Mouse (Mus musculus) ES-E14 (cell line): ENCODE data around the gene Alk. TPM values are rescaled to one million over a fixed set of nuclear protein-coding genes. Genes with fewer than 3 reads are reported as not detected.

Experiments
- DNase-seq: peaks from one replicate; pipeline ENCODE4 v3.0.0-alpha.2; 2013; ENCODE audit warnings: low read depth, low spot score
- H3K27ac ChIP-seq: 2 replicates; pipeline ENCODE4 v1.5.1; 2012; ENCODE audit warnings: low read depth, mild to moderate bottlenecking, low read length, moderate library complexity, mixed read lengths; ENCODE audit not compliant: poor library complexity, insufficient read depth, severe bottlenecking
- H3K36me3 ChIP-seq: 2 replicates; pipeline ENCODE4 v1.6.1; 2012; ENCODE audit warnings: mild to moderate bottlenecking, low read length, moderate library complexity, mixed read lengths; ENCODE audit not compliant: control insufficient read depth, poor library complexity, insufficient read depth, severe bottlenecking
- H3K4me1 ChIP-seq, 2 experiments: fragments of 150-350 bp in 1 of 2; sonication (generic) in 1 of 2; 2 replicates each; pipeline ENCODE4 v1.6.1; 2012; ENCODE audit warnings: low read length in 2 of 2, mild to moderate bottlenecking in 1 of 2, mixed read lengths in 1 of 2; ENCODE audit not compliant: control insufficient read depth in 2 of 2, insufficient read depth in 2 of 2, poor library complexity in 1 of 2
- H3K4me3 ChIP-seq, 2 experiments: fragments of 150-350 bp in 1 of 2; sonication (generic) in 1 of 2; 2 replicates each; pipeline ENCODE4 v1.5.1; 2012; ENCODE audit warnings: low read length in 2 of 2, low read depth in 1 of 2, mild to moderate bottlenecking in 1 of 2, mixed read lengths in 1 of 2; ENCODE audit not compliant: insufficient read depth in 1 of 2, poor library complexity in 1 of 2, severe bottlenecking in 1 of 2
- H3K9ac ChIP-seq: 2 replicates; pipeline ENCODE4 v1.6.1; 2012; ENCODE audit warnings: low read depth, mild to moderate bottlenecking, low read length, mixed read lengths; ENCODE audit not compliant: poor library complexity, insufficient read depth, severe bottlenecking
- H3K9me3 ChIP-seq: fragments of 150-350 bp; sonication (generic); 2 replicates; pipeline ENCODE4 v1.6.1; 2012; ENCODE audit warnings: low read depth, mild to moderate bottlenecking, low read length; ENCODE audit not compliant: control insufficient read depth, insufficient read depth
- CHD2 ChIP-seq: IDR thresholded peaks from 2 replicates; pipeline ENCODE4 v1.6.1; 2014; ENCODE audit warnings: mild to moderate bottlenecking, low read depth, low read length, inconsistent platforms
- HCFC1 ChIP-seq: IDR thresholded peaks from 2 replicates; pipeline ENCODE4 v1.6.1; 2012; ENCODE audit warnings: low read length, inconsistent platforms, borderline replicate concordance; ENCODE audit not compliant: insufficient read depth
- MAFK ChIP-seq: IDR thresholded peaks from 2 replicates; pipeline ENCODE4 v1.6.1; 2014; ENCODE audit warnings: mild to moderate bottlenecking, low read depth, low read length, inconsistent platforms; ENCODE audit not compliant: insufficient read depth
- ZC3H11A ChIP-seq: IDR thresholded peaks from 2 replicates; pipeline ENCODE4 v1.6.1; 2012; ENCODE audit warnings: low read depth, mild to moderate bottlenecking, inconsistent platforms, low read length, borderline replicate concordance
- ZNF384 ChIP-seq: IDR thresholded peaks from 2 replicates; pipeline ENCODE4 v1.6.1; 2012; ENCODE audit warnings: low read depth, low read length, inconsistent platforms
- in situ Hi-C, 2 experiments: fragments of 600-800 bp; cut with MboI; formaldehyde crosslinking; loops; one replicate each; pipeline ENCODE4 v1.15.1; 2025; ENCODE audit warnings: low sequenced_read_pairs in 2 of 2, inconsistent platforms in 1 of 2; ENCODE audit not compliant: unreplicated experiment in 2 of 2
- total RNA-seq: library from RNA; depleted of rRNA; stranded (reverse); fragments of 300-350 nt; gene quantifications from 2 replicates; pipeline ENCODE4 v1.2.3, GENCODE M21; 2012

Gene Alk
- total RNA-seq, 1 experiment = 0.58 TPM

DNA sequence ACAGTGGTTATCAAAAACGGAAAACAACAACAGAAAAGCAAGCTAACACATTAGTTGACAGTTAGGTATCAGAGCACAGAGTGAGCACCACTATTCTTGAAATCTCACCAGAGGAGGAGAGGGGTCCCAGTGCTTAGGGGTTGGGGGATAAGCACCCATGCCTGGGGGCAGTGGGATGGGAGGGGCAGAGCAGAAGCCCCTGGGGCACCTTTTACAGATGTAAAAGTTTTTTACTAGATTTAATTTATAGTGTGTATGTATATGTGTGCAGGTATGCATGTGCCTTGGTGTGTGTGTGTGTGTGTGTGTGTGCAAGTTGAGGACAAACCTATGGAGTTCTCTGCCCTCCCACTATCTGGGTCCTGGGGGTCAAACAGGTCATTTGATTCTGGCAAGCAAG, 733.8 kb downstream of the Alk start:
- H3K36me3 ChIP-seq = no peaks in the 10 kb centered on the region
- H3K9ac ChIP-seq = no peak overlapping the region
- peaks cover 0 to 2% of the 10 kb centered on the region in 2 experiments; a peak in 1 of 4 replicates for H3K4me1 ChIP-seq
- TF ChIP-seq CHD2 (no peak), HCFC1 (no peak), ZNF384 (no peak), ZC3H11A (no peak), MAFK (no peak)
- no peak overlapping the region for H3K27ac ChIP-seq
- in situ Hi-C loops = loop anchor here (5.0 to 25.0 kb wide), 3 partner anchors 178 to 308 kb away; partner anchors contain the start of gene Spdya (in 1 of the 2)
- H3K4me3 ChIP-seq = no peak overlapping the region
- DNase-seq = no peak
- H3K9me3 ChIP-seq = no peaks in the 10 kb centered on the region

DNA sequence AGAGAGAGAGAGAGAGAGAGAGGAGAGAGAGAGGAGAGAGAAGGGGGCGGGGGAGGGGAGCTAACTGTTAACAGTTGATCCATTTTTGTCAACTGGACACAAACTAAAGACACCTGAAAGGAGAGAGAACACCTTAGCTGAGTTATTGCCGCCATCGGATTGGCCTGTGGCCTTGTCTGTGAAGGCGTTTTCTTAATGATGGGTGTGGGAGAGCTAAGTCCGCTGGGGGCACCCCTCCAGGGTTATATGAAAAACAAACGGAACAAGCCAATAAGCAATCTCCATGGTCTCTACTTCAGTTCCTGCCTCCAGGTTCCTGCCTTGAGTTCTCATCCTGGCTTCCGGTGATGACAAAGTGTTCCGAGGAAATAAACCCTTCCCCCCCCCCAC, 734.2 kb downstream of the Alk start:
- no peak for TF ChIP-seq ZC3H11A
- no peak for TF ChIP-seq HCFC1
- TF ChIP-seq MAFK = no peak
- TF ChIP-seq CHD2 = no peak
- no peak for TF ChIP-seq ZNF384
- H3K4me3 ChIP-seq = peak overlapping the region in 1 of 2 experiments; percentile 69; a peak in 1 of 4 replicates
- no peak overlapping the region for H3K9ac ChIP-seq
- no peak for DNase-seq
- peaks cover 0 to 2% of the 10 kb centered on the region in 2 experiments; a peak in 1 of 4 replicates for H3K4me1 ChIP-seq
- H3K36me3 ChIP-seq = no peaks in the 10 kb centered on the region
- in situ Hi-C loops = loop anchor here (5.0 to 25.0 kb wide), 3 partner anchors 178 to 308 kb away; partner anchors contain the start of gene Spdya (in 1 of the 2)
- H3K9me3 ChIP-seq = no peaks in the 10 kb centered on the region
- H3K27ac ChIP-seq = no peak overlapping the region

DNA sequence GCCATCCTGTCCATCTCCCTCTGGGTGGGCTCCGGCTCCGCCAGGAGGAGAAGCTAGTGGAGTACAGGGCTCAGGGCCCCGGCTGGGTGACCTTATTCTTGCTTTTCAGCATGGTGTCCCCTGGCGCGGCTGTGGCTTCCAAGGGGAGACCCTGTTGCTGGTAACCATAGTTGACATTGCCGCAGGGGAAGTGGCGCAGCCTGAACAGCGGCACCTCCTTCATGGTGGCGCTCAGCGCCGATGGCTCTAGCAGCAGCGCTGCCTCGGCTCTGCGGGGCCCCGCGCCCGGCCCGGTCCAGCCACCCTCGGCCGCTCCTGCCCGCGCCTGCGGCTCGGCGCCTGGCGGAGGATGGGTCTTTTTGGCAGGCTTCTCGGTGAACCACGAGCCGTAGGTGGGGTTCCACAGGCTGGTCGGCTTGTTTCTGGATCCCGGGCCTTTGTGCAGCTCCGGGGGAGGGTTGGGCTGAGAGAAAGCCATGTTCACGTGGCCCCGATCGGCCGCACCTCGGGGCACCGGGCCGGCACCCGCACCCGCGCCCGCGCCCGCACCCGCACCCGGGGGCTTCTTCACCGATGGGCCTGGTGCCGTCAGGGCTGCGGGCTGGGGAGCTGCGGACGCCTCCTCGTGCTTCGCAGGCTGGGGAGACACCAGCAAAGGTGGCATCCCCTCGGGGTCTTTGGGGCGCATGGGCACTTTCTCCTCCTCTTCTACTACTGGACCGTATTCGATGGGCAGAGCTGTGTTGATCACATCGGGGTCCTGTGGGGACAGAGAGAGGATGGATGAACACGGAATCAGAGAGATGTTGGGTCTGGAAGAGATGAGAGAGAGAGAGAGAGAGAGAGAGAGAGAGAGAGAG, 734.8 kb downstream of the Alk start:
- H3K9ac ChIP-seq = peak overlapping the region; percentile 36
- H3K4me1 ChIP-seq = peaks cover 0 to 2% of the 10 kb centered on the region in 2 experiments; a peak in 1 of 4 replicates
- no peak for DNase-seq
- H3K36me3 ChIP-seq = no peaks in the 10 kb centered on the region
- no peaks in the 10 kb centered on the region for H3K9me3 ChIP-seq
- TF ChIP-seq ZNF384 = no peak
- no peak for TF ChIP-seq CHD2
- TF ChIP-seq MAFK = no peak
- no peak for TF ChIP-seq ZC3H11A
- no peak for TF ChIP-seq HCFC1
- peak overlapping the region; percentile 49 to 69 for H3K4me3 ChIP-seq
- in situ Hi-C loops = loop anchor here (5.0 to 25.0 kb wide), 3 partner anchors 177 to 307 kb away; partner anchors contain the start of gene Spdya (in 1 of the 2)
- no peak overlapping the region for H3K27ac ChIP-seq

DNA sequence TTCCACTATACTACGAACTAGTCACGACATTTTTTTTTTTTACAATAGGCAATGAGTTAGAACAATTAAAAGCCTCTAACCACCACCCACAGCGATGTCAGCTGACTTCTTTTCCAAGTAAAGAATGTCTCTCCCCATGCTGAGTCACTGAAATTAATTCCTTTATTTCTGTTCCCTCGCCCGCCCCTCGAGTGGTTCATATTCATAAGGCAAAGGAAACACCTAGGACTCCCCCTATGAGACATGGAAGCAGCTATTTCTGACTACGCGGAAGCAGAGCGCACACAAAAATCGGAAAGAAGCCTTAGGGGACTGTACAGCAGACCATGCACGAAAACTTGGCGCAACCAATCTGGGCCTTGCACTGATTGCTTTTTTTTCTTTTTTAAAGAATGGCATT, 735.6 kb downstream of the Alk start:
- peak overlapping the region in 1 of 2 experiments; percentile 69; a peak in 1 of 4 replicates for H3K4me3 ChIP-seq
- no peaks in the 10 kb centered on the region for H3K36me3 ChIP-seq
- no peak for DNase-seq
- H3K9me3 ChIP-seq = no peaks in the 10 kb centered on the region
- H3K27ac ChIP-seq = no peak overlapping the region
- TF ChIP-seq MAFK = no peak
- no peak for TF ChIP-seq ZNF384
- no peak for TF ChIP-seq CHD2
- TF ChIP-seq HCFC1 = no peak
- TF ChIP-seq ZC3H11A = no peak
- no peak overlapping the region for H3K9ac ChIP-seq
- in situ Hi-C loops = loop anchor here (25.0 kb wide), 2 partner anchors 182 to 307 kb away; partner anchors contain the start of gene Spdya (in 1 of the 2)
- peaks cover 0 to under 1% of the 10 kb centered on the region in 2 experiments; a peak in 1 of 4 replicates for H3K4me1 ChIP-seq
